Mouse (Mus musculus) megakaryocyte, embryonic 14.5 days (primary cell): ENCODE measurements around the gene Zfr2. TPM values are rescaled to one million over a fixed set of nuclear protein-coding genes. Genes with fewer than 3 reads are reported as not detected.

Experiments
- H3K27me3 ChIP-seq: replicated peaks from 2 replicates; pipeline ENCODE3; 2012; ENCODE audit warnings: inconsistent platforms
- H3K36me3 ChIP-seq: replicated peaks from 2 replicates; pipeline ENCODE3; 2012; ENCODE audit warnings: low read length, inconsistent platforms, mixed read lengths
- H3K4me1 ChIP-seq: 2 replicates; pipeline ENCODE4 v1.6.1; 2012; ENCODE audit warnings: inconsistent platforms
- H3K4me3 ChIP-seq: replicated peaks from 2 replicates; pipeline ENCODE3; 2012; ENCODE audit warnings: moderate library complexity, mild to moderate bottlenecking, inconsistent platforms
- H3K9me3 ChIP-seq: 2 replicates; pipeline ENCODE4 v1.6.1; 2012; ENCODE audit warnings: inconsistent platforms
- FLI1 ChIP-seq: IDR thresholded peaks from 2 replicates; pipeline ENCODE4 v1.6.1; 2012; ENCODE audit warnings: low read length, inconsistent platforms, mixed read lengths
- GATA1 ChIP-seq: IDR thresholded peaks from 3 replicates; pipeline ENCODE4 v1.6.1; 2012; ENCODE audit warnings: mixed read lengths, low read length, inconsistent platforms, borderline replicate concordance
- polyA plus RNA-seq: library from polyadenylated mRNA; stranded (reverse); fragments of >175 nt; gene quantifications from 2 replicates; pipeline ENCODE4 v1.2.3, GENCODE M21; 2012; ENCODE audit warnings: low replicate concordance; ENCODE audit not compliant: insufficient read depth

The Zfr2 gene
- polyA plus RNA-seq, 1 experiment = 1.4 TPM

DNA sequence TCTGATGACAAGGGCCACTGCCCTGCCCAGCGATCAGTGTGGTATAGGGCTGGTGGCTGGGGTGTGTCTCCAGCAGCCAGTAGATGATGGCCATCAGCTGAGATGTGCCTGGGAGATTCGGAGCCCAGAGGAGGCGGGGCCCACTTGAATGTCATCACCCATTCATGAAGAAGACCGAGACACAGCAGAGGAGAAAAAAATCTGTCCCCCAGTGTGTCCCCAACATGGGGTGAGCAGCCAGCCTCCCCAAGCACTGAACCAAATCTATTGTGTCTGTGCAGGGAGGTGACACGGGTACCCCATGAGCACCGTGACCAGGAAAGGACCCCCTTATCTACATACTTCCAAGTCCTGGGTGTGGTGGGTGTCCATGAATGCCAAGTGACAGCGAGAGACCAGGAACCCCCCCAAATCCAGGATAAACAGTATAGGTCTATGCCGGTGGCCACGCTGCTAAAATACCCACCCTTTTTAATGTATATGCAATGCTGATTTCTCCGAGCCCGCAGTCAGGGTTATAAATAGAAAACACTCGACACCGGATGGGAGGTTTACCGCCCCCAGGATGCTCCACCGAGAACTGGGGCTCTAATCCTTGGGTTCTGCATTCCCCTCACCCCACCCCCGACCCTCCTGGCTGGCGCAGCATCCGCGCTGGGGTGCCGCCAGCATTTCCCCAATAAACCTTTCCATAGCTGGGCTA is 3.1 kb upstream of the Zfr2 start:
- no peaks in the 10 kb centered on the region for H3K36me3 ChIP-seq
- H3K9me3 ChIP-seq = no peaks in the 10 kb centered on the region
- peaks cover 49% of the 10 kb centered on the region for H3K4me1 ChIP-seq
- no peak overlapping the region for H3K4me3 ChIP-seq
- TF ChIP-seq FLI1 = no peak
- TF ChIP-seq GATA1 = no peak
- H3K27me3 ChIP-seq = peaks cover 49% of the 10 kb centered on the region

DNA sequence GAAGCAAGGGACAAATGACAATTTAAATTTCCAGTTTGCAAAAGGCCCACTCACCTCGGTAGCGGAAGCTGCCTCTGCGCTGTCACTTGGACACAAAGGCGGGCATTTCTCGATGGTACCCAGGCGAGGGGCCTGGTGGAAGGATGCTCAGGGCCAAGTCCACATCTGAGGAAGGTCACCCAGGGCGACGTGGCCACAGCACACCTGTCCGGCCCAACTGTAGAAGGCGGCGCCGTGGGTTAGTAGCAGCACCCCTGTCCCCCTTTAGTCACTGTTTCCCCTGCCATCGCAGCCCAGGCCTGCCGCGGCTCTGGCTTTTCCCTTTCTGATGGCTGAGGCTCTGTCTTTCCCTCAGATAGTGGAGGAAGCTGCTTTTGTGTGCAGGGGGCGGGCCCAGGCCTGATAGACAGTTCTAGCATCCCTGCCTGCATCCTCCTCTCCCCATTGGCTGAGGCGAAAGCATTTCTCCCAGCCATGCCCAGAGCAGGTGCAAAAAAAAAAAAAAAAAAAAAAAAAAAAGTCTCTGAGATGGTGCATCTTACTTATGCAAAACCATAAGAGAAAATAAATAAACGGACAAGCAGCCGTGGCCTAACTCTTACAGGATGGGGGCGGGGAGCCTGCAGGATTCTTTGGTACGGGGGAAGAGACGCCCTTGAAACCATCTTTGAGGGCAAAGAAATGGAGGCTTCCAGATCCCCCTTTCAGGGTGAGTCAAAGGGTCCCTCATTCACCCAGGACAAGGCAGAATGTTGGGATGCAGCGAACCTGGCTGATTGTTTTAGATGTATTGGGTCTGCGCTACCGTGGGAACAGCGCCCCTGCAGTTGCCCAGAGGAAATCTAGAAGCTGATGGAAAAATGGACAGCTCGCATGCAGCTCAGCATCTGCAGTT is 2.3 kb upstream of the Zfr2 start, which contains the start of gene Atcay:
TSS of gene Atcay (minus strand) at position 396 of the 895 bp plus-strand sequence.
- H3K4me1 ChIP-seq = peaks cover 49% of the 10 kb centered on the region
- TF ChIP-seq GATA1 (no peak), FLI1 (no peak)
- no peaks in the 10 kb centered on the region for H3K9me3 ChIP-seq
- H3K4me3 ChIP-seq = peak within 1 kb of the TSS; percentile 78
- no peaks in the 10 kb centered on the region for H3K36me3 ChIP-seq
- peaks cover 56% of the 10 kb centered on the region for H3K27me3 ChIP-seq

DNA sequence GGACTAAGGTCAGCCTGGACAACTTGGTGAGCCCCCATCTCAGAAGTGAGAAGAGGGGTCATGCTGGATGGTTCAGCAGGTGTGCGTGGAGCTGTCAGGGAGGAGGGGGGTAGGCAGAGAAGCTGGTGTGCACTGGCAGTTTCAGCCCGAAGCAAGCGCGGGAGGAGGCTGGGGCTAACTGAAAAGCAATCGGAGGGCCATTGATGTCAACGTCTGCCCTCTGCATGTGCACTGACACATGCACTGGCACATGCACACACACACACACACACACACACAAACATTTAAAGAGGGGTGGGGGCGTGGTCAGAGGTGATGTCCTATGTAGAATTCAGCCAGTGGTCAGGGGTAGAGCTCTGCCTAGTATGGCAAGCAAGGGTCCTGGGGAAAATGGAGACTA is 1.5 kb upstream of the Zfr2 start:
- Histone ChIP-seq H3K36me3 (no peaks in the 10 kb centered on the region), H3K4me3 (peak overlapping the region; percentile 56), H3K4me1 (peaks cover 49% of the 10 kb centered on the region), H3K27me3 (peaks cover 62% of the 10 kb centered on the region), H3K9me3 (no peaks in the 10 kb centered on the region)
- TF ChIP-seq GATA1 (no peak), FLI1 (no peak)

DNA sequence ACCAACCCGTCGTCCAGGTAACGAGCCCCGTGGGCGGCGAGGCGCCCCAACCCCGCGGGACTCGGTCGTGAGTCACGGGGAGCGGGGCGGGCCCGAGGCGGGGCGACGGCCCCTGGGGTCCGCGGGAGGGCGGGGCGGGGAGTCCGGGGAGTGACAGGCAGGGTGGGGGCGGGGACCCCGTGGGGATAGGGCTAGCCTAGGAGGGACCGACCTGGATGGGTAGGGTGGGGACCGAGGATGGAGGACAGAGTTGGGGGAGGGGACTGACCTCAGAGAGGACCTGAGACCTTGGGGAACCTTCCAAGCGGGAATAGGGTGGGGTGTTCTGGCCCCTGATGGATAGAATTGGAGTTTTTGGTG is 251 bp downstream of the Zfr2 start:
- peaks cover 56% of the 10 kb centered on the region for H3K4me1 ChIP-seq
- TF ChIP-seq GATA1 = no peak
- H3K27me3 ChIP-seq = peaks cover 75% of the 10 kb centered on the region

DNA sequence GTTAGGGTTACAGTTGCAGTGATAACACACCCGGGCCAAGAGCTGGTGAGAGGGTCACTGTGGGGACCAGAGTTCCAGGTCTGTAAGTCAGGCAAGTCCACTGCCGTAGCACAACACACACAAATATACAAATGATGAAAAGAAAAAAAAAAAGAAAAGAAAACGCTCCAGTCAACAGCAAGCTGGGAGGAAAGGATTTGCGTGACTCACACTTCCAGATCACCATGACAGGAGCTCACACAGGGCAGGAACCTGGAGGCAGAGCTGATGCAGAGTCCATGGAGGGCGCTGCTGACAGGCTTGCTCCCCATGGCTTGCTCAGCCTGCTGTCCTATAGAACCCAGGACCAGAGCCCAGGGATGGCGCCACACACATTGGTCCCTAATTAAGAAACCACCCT is 1.3 kb downstream of the Zfr2 start:
- Histone ChIP-seq H3K4me3 (peak overlapping the region; percentile 28), H3K36me3 (no peaks in the 10 kb centered on the region), H3K4me1 (peaks cover 58% of the 10 kb centered on the region), H3K27me3 (peaks cover 73% of the 10 kb centered on the region), H3K9me3 (no peaks in the 10 kb centered on the region)
- TF ChIP-seq FLI1 (no peak), GATA1 (no peak)

More for the DNA sequence above, 251 bp downstream of the Zfr2 start:
- no peaks in the 10 kb centered on the region for H3K36me3 ChIP-seq
- H3K4me3 ChIP-seq = peak overlapping the region; percentile 95
- H3K9me3 ChIP-seq = no peaks in the 10 kb centered on the region

DNA sequence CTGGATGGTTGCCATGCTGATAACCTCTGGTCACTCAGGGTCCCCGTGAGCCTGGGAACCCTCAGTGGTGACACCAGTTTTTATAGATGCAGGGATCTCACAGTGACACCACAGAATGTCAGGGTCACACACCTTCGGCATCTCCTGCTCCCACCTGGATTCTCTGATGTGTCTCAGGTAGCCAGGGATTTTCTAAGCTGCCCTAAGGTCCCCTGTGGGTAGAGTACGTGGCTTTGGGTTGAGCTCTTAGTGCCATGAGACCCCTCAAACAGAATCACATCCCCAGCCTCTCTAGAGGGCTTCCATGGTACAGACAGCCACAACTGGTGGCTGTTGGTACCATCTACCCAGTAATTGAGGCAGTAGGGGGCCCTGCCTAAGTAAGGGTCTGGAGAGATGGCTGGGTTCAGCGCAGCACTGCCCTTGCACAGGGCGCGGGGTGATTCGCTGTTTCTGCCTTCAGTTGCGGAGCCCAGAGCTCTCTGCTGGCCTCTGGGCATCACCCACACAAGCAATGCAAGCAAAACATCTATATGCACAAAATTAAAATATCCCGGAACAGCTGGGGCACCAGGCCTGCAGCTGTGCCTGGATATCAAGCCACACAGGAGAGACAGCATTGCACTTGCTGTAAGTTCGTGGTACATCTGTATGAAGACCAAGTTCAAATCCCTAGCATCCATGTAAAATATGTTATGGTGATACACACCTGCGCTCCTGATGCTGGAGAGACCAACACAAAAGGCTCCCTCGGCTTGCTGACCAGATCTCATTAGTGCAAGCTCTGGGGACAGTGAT is 3.7 kb downstream of the Zfr2 start:
- Histone ChIP-seq H3K9me3 (no peaks in the 10 kb centered on the region), H3K4me3 (no peak overlapping the region), H3K4me1 (peaks cover 36% of the 10 kb centered on the region), H3K27me3 (peaks cover 73% of the 10 kb centered on the region), H3K36me3 (no peaks in the 10 kb centered on the region)
- no peak for TF ChIP-seq GATA1
- TF ChIP-seq FLI1 = no peak

DNA sequence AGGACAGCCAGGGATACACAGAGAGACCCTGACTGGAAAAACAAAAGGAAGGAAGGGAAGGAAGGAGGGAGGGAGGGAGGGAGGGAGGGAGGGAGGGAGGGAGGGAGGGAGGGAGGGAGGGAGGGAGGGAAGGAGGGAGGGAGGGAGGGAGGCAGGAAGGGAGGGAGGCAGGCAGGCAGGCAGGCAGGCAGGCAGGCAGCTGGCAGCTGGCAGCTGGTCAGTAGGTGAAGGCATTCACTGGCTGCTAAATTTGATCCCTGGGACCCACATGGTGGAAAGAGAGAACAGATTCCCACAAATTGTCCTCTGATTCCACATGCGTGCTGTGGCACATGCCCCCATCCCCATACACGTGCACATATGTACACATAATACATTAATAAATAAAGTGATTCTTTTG is 5.7 kb downstream of the Zfr2 start:
- no peak for TF ChIP-seq FLI1
- TF ChIP-seq GATA1 = no peak
- H3K27me3 ChIP-seq = peaks cover 83% of the 10 kb centered on the region
- no peak overlapping the region for H3K4me3 ChIP-seq
- no peaks in the 10 kb centered on the region for H3K36me3 ChIP-seq
- peaks cover 23% of the 10 kb centered on the region for H3K4me1 ChIP-seq
- H3K9me3 ChIP-seq = no peaks in the 10 kb centered on the region

DNA sequence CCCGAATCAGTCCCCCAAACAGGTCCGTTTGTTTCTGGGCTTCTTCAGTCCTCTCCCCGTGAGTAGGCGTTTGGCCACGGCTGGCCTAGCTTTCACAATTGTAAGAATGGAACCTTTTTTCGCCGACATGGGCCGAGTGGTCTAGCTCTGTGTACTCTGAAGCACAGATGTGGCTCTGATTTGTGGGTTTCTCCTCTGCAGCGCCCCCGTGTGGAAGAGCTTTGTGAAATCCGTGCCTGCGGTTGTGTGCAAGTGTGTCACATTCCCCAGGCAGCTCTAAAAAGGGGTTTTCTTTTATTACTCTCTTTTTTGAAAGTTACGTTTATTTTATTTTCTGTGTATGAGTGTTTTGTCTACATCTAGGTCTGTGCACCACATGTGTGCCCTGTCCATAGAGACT is 7.9 kb downstream of the Zfr2 start:
- H3K36me3 ChIP-seq = no peaks in the 10 kb centered on the region
- H3K27me3 ChIP-seq = peaks cover 86% of the 10 kb centered on the region

DNA sequence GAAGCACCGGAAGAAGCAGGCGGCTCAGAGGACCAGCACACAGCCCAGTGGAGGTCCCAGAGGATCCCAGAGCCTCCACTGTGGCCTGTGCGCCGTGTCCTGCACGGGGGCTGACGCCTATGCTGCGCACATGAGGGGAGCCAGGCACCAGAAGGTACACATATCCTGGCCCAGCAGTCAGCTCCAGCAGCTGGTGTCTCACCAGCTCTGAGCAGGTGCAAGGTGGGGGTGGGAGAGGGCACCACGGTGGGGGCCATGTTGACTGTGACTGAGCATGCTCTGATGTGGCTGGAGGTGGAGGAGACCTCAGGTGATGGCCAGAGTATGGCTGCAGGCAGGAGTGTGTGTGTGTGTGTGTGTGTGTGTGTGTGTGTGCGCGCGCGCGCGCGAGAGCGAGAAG is 9.1 kb downstream of the Zfr2 start:
- H3K27me3 ChIP-seq = peaks cover 87% of the 10 kb centered on the region
- TF ChIP-seq GATA1 (no peak), FLI1 (no peak)
- no peaks in the 10 kb centered on the region for H3K9me3 ChIP-seq
- H3K36me3 ChIP-seq = no peaks in the 10 kb centered on the region
- peaks cover 45% of the 10 kb centered on the region for H3K4me1 ChIP-seq
- H3K4me3 ChIP-seq = no peak overlapping the region

More for the DNA sequence above, 7.9 kb downstream of the Zfr2 start:
- no peaks in the 10 kb centered on the region for H3K9me3 ChIP-seq
- H3K4me3 ChIP-seq = no peak overlapping the region
- H3K4me1 ChIP-seq = peaks cover 38% of the 10 kb centered on the region
- no peak for TF ChIP-seq GATA1
- TF ChIP-seq FLI1 = no peak
